Mouse (Mus musculus) limb, embryonic 10.5 days (tissue): ENCODE data around the gene Eftud2. TPM values are rescaled to one million over a fixed set of nuclear protein-coding genes. Genes with fewer than 3 reads are reported as not detected.
A peak's percentile ranks its signal among the peaks of the same experiment; 100 is the strongest.

ENCODE experiments used
- DNase-seq: peaks from one replicate; pipeline ENCODE4 v3.0.0-alpha.2; 2017; ENCODE audit warnings: low spot score
- H3K27ac ChIP-seq: fragments of 300-500 bp; sonication (generic); 2 replicates; pipeline ENCODE4 v1.5.1; 2016; ENCODE audit warnings: mild to moderate bottlenecking
- H3K27me3 ChIP-seq: fragments of 300-500 bp; sonication (generic); 2 replicates; pipeline ENCODE4 v1.6.1; 2016; ENCODE audit warnings: low read depth, mild to moderate bottlenecking; ENCODE audit not compliant: poor library complexity, severe bottlenecking
- H3K36me3 ChIP-seq: fragments of 300-500 bp; sonication (generic); 2 replicates; pipeline ENCODE4 v1.6.1; 2016; ENCODE audit warnings: mild to moderate bottlenecking, moderate library complexity
- H3K4me1 ChIP-seq: fragments of 300-500 bp; sonication (generic); 2 replicates; pipeline ENCODE4 v1.6.1; 2016
- H3K4me3 ChIP-seq: fragments of 300-500 bp; sonication (generic); 2 replicates; pipeline ENCODE4 v1.5.1; 2016; ENCODE audit warnings: mild to moderate bottlenecking, moderate library complexity
- H3K9me3 ChIP-seq: fragments of 300-500 bp; sonication (generic); replicated peaks from 2 replicates; pipeline ENCODE4 v1.6.1; 2016; ENCODE audit warnings: mild to moderate bottlenecking
- WGBS: fragments of 180-500 bp; shearing (Covaris S2); methylation state at CpG from one replicate; pipeline ENCODE4 v1.1.7; 2016; 5-methylcytosine and 5-hydroxymethylcytosine counted together
- polyA plus RNA-seq: library from polyadenylated mRNA; unstranded; fragments of >200 nt; fragmentation: Nextera tagmentation; extraction: Ambion mirVana; gene quantifications from 2 replicates; pipeline ENCODE4 v1.2.1, GENCODE M21; 2016

Gene Eftud2
- polyA plus RNA-seq, 1 experiment from 2014 or later = 360 TPM

DNA sequence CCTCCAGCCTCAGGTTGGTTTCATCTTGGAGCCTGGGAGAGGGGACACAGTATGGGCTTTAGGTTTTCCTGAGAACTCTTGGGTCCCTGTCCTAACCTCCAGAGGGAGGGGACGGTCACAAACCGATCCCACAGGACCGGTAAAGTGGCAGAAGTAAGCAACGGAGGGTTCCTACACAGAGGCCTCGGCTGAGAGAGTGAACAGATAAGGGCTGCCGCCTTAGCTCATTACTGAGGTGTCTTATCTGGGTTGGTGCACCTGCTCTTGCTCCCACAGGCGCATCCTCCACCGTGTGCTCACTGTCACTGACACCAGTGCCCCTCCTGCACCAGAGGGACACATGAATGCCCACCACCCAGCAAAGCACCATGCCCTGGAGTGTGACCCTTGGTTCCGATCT lies 15.0 kb upstream of the Eftud2 start:
- Histone ChIP-seq H3K27me3 (peaks cover 85% of the 10 kb centered on the region), H3K36me3 (no peaks in the 10 kb centered on the region), H3K27ac (no peak overlapping the region), H3K4me3 (no peak overlapping the region), H3K4me1 (peaks cover 24% of the 10 kb centered on the region), H3K9me3 (no peaks in the 10 kb centered on the region)
- 74% methylated on average over 9 of the region's 9 CpGs for WGBS
- no peak for DNase-seq

DNA sequence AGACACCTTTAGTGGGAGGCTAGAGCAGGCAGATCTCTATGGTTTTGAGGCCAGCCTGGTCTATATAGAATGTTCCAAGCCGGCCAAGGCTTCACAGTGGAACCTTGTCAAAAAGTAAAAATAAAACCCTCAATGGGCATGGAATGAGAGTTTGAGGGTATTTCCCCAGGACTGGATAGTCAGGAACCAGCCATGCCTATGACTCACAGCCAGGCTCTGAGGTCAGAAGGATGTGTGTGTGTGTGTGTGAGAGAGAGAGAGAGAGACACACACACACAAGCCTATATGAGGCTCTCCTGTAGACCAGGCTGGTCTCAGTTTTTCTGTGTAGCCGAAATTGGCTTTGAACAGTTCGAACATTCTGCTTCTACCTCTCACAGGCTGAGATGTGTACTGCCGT lies 13.9 kb upstream of the Eftud2 start:
- WGBS = 93% methylated on average over 4 of the region's 4 CpGs
- Histone ChIP-seq H3K9me3 (no peaks in the 10 kb centered on the region), H3K4me1 (peaks cover 24% of the 10 kb centered on the region), H3K27ac (no peak overlapping the region), H3K4me3 (no peak overlapping the region), H3K36me3 (no peaks in the 10 kb centered on the region), H3K27me3 (peaks cover 85% of the 10 kb centered on the region)
- no peak for DNase-seq

DNA sequence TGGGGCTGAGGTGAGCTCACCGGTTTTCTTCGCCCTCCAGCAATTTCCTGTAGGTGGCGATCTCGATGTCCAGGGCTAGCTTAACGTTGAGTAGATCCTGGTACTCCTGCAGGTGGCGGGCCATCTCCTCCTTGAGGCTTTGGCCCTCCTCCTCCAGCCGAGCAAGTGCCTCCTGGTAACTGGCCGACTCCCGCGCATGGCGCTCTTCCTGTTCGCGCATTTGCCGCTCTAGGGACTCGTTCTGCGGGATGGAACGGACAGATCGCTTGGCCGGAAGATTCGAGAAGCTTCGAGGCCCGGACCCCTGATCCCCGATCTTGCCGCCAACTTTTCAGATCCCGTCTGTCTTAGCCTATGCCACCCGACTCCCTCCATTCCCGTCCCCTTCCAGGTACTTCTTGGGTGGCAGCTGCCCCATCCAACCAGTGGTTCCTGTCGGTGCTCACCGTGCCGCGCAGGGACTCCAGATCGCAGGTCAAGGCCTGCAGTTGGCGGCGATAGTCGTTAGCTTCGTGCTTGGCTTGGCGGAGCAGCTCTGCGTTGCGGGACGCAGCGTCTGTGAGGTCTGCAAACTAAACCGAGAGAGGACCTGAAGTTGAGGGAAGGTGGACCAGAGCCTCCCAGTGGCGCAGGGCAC lies 12.3 kb upstream of the Eftud2 start:
- Histone ChIP-seq H3K27me3 (peaks cover 85% of the 10 kb centered on the region), H3K4me1 (peaks cover 22% of the 10 kb centered on the region), H3K36me3 (no peaks in the 10 kb centered on the region), H3K9me3 (no peaks in the 10 kb centered on the region), H3K27ac (peak overlapping the region; percentile 75), H3K4me3 (peak overlapping the region; percentile 48)
- WGBS = 2% methylated on average over 43 of the region's 43 CpGs
- DNase-seq = peak; percentile 78

DNA sequence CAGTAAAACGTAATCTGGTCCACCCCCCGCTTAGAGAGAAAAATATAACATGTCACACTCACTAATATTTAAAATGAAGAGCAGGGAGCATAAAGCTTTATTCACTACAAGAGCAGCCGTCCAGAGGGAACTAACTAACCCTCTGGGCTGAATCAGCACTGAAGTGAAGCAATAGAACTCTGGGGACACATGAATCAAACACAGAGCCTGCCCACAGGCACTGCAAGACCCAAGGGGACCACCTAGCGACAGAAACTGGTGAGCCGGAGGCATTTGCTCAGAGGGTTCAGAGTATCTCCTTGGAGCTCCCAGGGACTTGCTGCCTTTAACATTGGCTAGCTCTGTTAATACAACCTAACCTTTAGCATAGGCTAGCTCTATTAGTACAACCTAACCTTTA lies 9.3 kb upstream of the Eftud2 start:
- Histone ChIP-seq H3K4me3 (no peak overlapping the region), H3K27ac (no peak overlapping the region), H3K9me3 (no peaks in the 10 kb centered on the region), H3K27me3 (peaks cover 79% of the 10 kb centered on the region), H3K4me1 (peaks cover 10% of the 10 kb centered on the region), H3K36me3 (no peaks in the 10 kb centered on the region)
- no peak for DNase-seq
- WGBS = 69% methylated on average over 5 of the region's 5 CpGs

DNA sequence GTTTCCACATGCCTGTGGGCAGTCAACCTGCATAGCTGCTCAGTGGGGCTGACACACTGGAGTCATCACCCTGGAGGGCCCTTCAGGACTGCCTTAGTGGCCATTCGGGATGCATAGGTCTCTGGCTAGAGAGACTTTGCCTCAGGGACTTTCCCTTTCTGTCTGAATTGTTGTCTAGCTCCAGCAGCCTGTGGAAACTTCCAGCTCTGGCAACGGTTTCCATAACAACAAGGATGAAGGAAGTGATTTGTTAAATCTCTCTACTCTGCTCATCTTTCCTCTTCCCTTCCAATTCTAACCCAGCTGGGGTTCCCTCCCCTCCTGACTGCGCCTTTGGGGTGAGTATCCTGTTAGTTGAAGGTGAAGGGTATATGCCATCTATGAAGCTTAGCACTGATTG lies 7.3 kb upstream of the Eftud2 start:
- Histone ChIP-seq H3K36me3 (no peaks in the 10 kb centered on the region), H3K4me3 (no peak overlapping the region), H3K27me3 (peaks cover 75% of the 10 kb centered on the region), H3K27ac (no peak overlapping the region), H3K4me1 (peaks cover 3% of the 10 kb centered on the region), H3K9me3 (no peaks in the 10 kb centered on the region)
- no peak for DNase-seq
- WGBS = 63% methylated on average over 3 of the region's 3 CpGs

DNA sequence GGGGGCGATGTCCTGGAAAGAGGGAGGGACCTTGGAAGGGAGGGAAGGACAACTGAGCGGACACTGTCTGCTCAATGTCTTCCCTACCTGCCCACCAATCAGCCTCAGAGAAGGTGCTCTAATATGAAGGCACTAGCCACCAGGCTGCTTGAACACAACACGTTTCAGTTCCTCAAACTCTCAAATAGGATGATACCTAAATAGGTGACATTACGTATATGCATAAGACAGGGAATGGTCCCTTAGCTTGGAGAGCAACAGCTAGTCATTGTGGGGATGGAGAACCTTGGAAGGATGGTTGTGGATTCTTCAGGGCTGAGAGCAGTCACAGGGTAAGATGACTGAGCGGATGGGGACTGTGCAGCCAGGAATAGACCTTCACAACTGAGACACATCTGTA lies 6.6 kb upstream of the Eftud2 start:
- Histone ChIP-seq H3K4me3 (no peak overlapping the region), H3K27me3 (peaks cover 75% of the 10 kb centered on the region), H3K36me3 (no peaks in the 10 kb centered on the region), H3K9me3 (no peaks in the 10 kb centered on the region), H3K27ac (no peak overlapping the region), H3K4me1 (no peaks in the 10 kb centered on the region)
- no peak for DNase-seq
- 89% methylated on average over 5 of the region's 5 CpGs for WGBS

DNA sequence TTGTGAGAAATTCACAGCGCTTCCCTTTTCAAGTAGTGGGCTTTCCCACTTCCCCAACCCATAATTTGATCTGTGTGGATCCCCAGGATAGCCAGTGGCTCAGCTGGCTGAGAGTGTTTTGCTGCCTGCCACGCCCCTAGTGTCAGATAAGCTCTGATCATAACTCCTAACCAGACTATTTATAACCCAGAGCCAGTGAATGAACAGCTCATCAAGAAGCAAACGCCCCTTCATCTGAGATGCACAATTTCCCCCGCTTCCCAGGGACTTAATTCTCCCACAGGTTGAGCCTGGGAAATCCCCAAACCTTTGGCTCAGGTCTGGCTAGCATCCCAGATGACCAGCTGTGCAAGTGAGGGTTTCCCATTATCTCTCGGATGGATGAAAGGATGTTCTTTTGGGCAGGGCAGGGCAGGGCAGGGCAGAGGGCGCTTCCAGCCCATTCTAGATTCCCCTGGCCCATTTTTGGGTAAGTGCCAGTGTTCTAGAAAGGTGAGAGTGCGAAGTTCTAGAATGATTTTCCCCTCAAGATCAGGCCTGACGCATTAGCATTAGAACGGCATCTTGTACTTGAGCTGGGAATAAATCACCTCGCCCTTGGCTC lies 3.9 kb upstream of the Eftud2 start, which contains the start of gene Fam187a:
Gene Fam187a (plus strand): TSS at position 554 of the 604 bp plus-strand sequence.
- no peaks in the 10 kb centered on the region for H3K9me3 ChIP-seq
- DNase-seq = no peak
- H3K27ac ChIP-seq = no peak within 1 kb of the TSS
- H3K4me1 ChIP-seq = peaks cover 10% of the 10 kb centered on the region
- no peaks in the 10 kb centered on the region for H3K36me3 ChIP-seq
- 68% methylated on average over 10 of the region's 10 CpGs for WGBS
- peaks cover 64% of the 10 kb centered on the region for H3K27me3 ChIP-seq
- H3K4me3 ChIP-seq = no peak within 1 kb of the TSS

DNA sequence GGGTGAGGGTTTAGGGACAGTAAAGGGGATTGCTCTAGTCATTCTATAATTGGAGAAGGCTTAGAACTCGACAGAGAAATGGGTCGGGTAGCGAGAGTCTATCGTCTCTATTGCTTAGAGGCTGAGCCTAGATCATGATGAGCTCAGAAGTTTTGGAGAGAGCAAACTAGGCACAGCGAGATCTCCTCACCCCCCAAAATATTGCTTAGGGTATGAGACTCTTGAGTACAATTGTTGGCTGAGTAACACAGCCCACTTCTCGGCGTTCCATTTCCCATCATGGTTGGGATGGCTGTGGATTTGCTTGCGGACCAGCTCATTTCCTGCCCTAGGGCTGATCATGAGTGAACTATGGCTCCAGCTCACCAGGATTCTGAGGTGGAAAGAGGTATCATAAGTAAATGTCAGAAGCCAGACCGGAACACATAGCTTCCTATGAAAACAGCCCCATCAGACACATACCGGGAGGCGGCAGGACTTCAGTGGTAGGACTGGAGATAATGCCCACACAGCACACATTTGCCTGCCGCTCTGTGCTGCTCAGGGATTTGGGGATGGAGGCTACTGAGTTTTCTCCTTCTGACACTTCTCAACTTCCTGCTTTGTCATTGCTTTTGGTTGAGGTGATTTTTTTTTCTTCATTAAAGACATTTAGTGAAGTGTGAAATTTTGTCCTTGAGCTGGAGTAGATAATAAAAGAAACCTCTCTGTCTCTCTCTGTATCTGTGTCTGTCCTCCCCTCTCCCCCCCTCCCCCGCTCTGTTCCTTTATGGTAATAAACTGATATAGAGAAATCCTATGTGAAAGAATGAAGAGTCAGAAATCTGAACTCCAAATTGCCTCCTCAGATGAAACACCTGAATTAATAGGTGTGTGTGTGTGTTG lies 771 bp upstream of the Eftud2 start:
- Histone ChIP-seq H3K36me3 (peaks cover 14% of the 10 kb centered on the region), H3K27me3 (peaks cover 41% of the 10 kb centered on the region), H3K9me3 (no peaks in the 10 kb centered on the region), H3K4me3 (peak overlapping the region; percentile 70), H3K4me1 (peaks cover 19% of the 10 kb centered on the region), H3K27ac (peak overlapping the region; percentile 98)
- WGBS = 21% methylated on average over 13 of the region's 13 CpGs
- DNase-seq = no peak

DNA sequence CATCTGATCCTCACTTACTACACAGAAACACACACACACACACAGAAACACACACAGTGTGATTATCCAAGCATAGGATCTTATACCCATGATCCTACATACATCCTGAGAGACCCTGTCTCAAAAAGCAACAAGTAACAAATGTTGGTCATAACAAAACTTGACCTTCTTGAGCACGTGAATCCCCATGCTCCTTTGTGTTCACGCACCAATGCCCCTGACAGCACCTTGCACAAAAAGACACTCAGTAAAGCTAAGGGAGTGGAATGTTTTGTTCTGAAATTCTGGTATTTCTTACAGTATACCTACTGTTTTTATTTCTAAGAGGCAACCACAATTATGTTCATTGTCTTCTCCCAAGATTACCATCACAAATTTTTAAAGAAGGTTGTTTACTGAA lies 1.2 kb downstream of the Eftud2 start:
- 91% methylated on average over 2 of the region's 2 CpGs for WGBS
- DNase-seq = no peak
- Histone ChIP-seq H3K4me3 (peak overlapping the region; percentile 70), H3K36me3 (peaks cover 34% of the 10 kb centered on the region), H3K9me3 (no peaks in the 10 kb centered on the region), H3K27ac (no peak overlapping the region), H3K4me1 (peaks cover 19% of the 10 kb centered on the region), H3K27me3 (peaks cover 22% of the 10 kb centered on the region)

DNA sequence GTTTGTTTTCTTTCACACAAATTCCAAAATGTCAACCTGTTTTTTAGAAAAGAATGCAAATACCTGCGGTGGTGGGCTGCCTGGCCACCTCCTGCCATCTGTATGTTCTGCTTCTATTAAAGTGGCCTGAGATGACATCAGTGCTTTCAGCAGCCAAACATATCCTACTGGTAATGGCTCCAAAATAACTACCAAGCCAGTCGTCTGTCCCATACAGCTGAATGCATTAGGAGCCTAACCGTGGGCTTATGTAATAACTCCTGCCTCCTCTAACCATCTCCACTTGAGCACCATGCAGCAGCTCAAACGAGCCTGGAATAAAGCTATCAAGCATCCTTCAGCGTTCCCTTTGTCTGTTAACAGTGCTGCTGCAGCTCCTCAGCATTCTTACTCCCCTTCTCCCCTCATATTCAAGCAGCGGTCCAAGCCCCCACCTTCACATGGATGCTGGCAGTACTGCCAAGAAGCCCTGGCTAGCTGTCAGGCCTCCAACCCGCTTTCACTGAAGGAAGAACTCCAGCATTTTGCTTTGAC lies 5.9 kb downstream of the Eftud2 start:
- Histone ChIP-seq H3K4me1 (peaks cover 10% of the 10 kb centered on the region), H3K36me3 (peaks cover 71% of the 10 kb centered on the region), H3K27ac (no peak overlapping the region), H3K9me3 (no peaks in the 10 kb centered on the region), H3K27me3 (no peaks in the 10 kb centered on the region), H3K4me3 (no peak overlapping the region)
- no peak for DNase-seq
- 90% methylated on average over 7 of the region's 7 CpGs for whole genome bisulfite sequencing

DNA sequence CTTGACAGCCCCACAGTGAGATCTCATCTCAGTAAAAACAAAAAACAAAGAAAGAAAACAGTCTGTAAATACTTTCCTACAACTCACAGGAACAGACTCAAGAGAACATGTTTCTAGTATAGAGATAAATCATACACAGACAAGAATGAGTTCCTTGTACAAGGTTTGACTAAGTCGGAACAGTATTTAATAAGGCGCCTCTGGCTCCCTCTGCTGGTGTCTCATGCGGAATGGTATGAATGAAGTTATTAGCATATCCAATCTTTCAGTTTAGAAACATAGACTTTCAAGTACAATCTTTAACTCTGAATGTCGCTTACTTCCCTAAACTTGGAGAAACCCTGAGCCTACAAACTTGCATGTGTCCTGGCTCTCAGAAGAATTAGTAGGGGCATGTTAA lies 16.5 kb downstream of the Eftud2 start:
- WGBS = 64% methylated on average over 4 of the region's 4 CpGs
- H3K4me1 ChIP-seq = no peaks in the 10 kb centered on the region
- DNase-seq = peak; percentile 68
- no peaks in the 10 kb centered on the region for H3K27me3 ChIP-seq
- no peak overlapping the region for H3K4me3 ChIP-seq
- peaks cover 100% of the 10 kb centered on the region for H3K36me3 ChIP-seq
- H3K27ac ChIP-seq = no peak overlapping the region
- no peaks in the 10 kb centered on the region for H3K9me3 ChIP-seq

DNA sequence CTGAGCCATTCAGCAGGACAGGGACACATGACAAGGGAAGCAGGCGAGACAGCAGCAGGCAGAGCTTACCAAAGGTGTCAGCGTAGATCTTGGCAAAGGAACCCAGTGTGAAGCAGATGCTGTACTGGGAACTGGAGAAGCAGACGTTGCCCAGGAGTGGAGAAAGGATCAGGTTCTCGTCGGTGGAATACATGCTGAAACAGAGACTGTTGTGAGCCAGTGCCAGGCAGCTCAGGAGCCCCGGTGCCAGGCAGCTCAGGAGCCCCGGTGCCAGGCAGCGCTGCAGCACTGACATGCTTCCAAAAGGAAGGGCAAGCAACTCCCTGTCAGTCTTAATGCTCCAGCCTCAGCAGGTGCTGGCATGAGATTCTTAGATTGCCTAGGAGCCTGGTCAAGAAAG lies 20.9 kb downstream of the Eftud2 start:
- no peaks in the 10 kb centered on the region for H3K9me3 ChIP-seq
- H3K27me3 ChIP-seq = no peaks in the 10 kb centered on the region
- no peak for DNase-seq
- H3K27ac ChIP-seq = no peak overlapping the region
- WGBS = 93% methylated on average over 8 of the region's 8 CpGs
- H3K4me3 ChIP-seq = no peak overlapping the region
- H3K36me3 ChIP-seq = peaks cover 93% of the 10 kb centered on the region
- peaks cover 21% of the 10 kb centered on the region for H3K4me1 ChIP-seq

DNA sequence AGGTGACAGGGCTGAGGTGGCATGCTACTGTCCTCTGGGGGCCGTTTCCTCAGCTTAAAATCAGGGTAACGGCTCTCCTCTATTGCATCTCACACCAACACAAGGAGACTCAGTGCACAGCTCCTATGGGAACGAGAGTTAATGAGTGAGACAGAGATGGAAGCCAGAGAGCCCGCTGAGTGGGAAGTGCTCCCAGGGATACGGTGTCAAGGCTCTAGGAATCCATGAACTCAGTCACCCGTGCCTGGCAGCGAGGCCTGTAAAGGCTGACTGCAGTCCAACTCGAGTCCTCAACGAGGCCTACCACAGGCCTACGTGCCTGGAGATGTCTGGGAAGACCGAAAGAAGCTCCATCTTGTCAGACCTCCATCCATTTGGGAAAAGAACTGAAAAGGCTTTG lies 21.8 kb downstream of the Eftud2 start:
- DNase-seq = no peak
- Histone ChIP-seq H3K4me1 (peaks cover 21% of the 10 kb centered on the region), H3K27ac (no peak overlapping the region), H3K27me3 (no peaks in the 10 kb centered on the region), H3K9me3 (no peaks in the 10 kb centered on the region), H3K4me3 (no peak overlapping the region), H3K36me3 (peaks cover 93% of the 10 kb centered on the region)
- WGBS = 93% methylated on average over 11 of the region's 11 CpGs
